Mouse (Mus musculus): ENCODE measurements around the gene Hk2.
"Not testable (repeated sequence)": the region's sequence is repeated elsewhere in the genome, so short reads cannot be mapped to it uniquely, and the experiment has no call there.

Gene Hk2

GRCm38 (mm10) chr6:82689474-82689873 lies 84.8 kb downstream of the Hk2 start:
- DNase-seq (ENCODE audit: low spot score), result no peak

GRCm38 (mm10) chr6:82688586-82688985 lies 85.7 kb downstream of the Hk2 start:
- not testable (repeated sequence) for DNase-seq (ENCODE audit: low spot score)

GRCm38 (mm10) chr6:82684136-82684535 lies 90.1 kb downstream of the Hk2 start:
- DNase-seq (ENCODE audit: low spot score), result no peak

- DNase-seq (ENCODE audit: low spot score), result not testable (repeated sequence)
These were observed 95.0 kb downstream of the Hk2 start for GRCm38 (mm10) chr6:82679286-82679685.

GRCm38 (mm10) chr6:82677629-82678028 lies 96.6 kb downstream of the Hk2 start:
- not testable (repeated sequence) for DNase-seq (ENCODE audit: low spot score)

Measured in yolk sac, embryonic 10.5 days (tissue).